Mouse (Mus musculus) MN1 (cell line): ENCODE measurements around the gene Tex46.

Experiments used
- DNase-seq: peaks from one replicate; pipeline ENCODE4 v3.0.0-alpha.2; 2016; ENCODE audit warnings: low spot score

Gene Tex46

GRCm38 (mm10) chr4:136631237-136631994 is 21.2 kb downstream of the Tex46 start:
- peak; percentile 46 for DNase-seq

GRCm38 (mm10) chr4:136635995-136636394 is 25.8 kb downstream of the Tex46 start:
- DNase-seq, result no peak

GRCm38 (mm10) chr4:136636511-136636910 is 26.3 kb downstream of the Tex46 start:
- no peak for DNase-seq

- no peak for DNase-seq
Observed at GRCm38 (mm10) chr4:136636983-136637562, 26.8 kb downstream of the Tex46 start.

GRCm38 (mm10) chr4:136637563-136638229 is 27.5 kb downstream of the Tex46 start:
- DNase-seq, result no peak

GRCm38 (mm10) chr4:136638230-136638750 is 28.1 kb downstream of the Tex46 start:
- DNase-seq, result no peak

- DNase-seq, result no peak
Observed at GRCm38 (mm10) chr4:136638890-136639289, 28.7 kb downstream of the Tex46 start.

GRCm38 (mm10) chr4:136648922-136649479 is 38.8 kb downstream of the Tex46 start:
- peak; percentile 70 for DNase-seq

- DNase-seq, result no peak
Observed at GRCm38 (mm10) chr4:136649480-136650196, 39.4 kb downstream of the Tex46 start.

GRCm38 (mm10) chr4:136650261-136650660 is 40.0 kb downstream of the Tex46 start:
- DNase-seq, result no peak

- DNase-seq, result peak; percentile 31
Observed at GRCm38 (mm10) chr4:136651357-136651811, 41.1 kb downstream of the Tex46 start.

- DNase-seq, result no peak
Observed at GRCm38 (mm10) chr4:136651882-136652527, 41.8 kb downstream of the Tex46 start.

- peak; percentile 16 for DNase-seq
Observed at GRCm38 (mm10) chr4:136652528-136652910, 42.3 kb downstream of the Tex46 start.

GRCm38 (mm10) chr4:136653019-136653418 is 42.8 kb downstream of the Tex46 start:
- DNase-seq, result no peak

GRCm38 (mm10) chr4:136653692-136654234 is 43.5 kb downstream of the Tex46 start:
- no peak for DNase-seq

GRCm38 (mm10) chr4:136657914-136658313 is 47.7 kb downstream of the Tex46 start:
- no peak for DNase-seq
